Comparison of ENCODE assay signal across 23 mouse cellular contexts in the genomic region with DNA sequence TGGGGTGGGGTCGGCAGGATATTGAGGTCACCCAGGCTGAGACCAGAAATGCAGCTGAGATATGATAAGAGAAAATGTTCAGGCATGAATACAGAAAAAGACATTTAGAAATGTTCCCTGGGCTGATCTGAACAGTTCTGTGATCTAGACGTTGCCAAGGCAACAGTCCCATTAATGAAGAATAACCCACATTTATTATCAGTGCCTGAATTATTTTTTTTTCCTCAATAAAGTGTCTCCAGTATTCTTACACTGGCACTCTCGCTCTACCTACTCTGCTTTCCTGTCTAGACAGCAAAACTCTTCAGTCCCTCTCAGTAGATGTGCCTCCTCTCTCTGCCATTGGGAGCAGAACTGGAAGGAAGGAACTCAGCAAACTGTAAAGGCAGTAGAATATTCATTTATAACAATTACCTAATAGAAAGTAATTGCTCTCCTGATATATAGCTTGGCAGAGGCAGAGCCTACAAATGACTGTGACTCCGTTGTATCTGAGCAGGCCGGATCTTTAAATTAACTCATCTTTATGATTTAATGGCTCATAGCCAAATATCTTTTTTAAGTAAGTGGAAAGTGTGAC. TPM values are rescaled to one million over a fixed set of nuclear protein-coding genes. Genes with fewer than 3 reads are reported as not detected.
DNase-seq lines count a peak whose midpoint lies in the region; ATAC-seq and TF ChIP-seq lines count a peak whose summit lies in the region.
"Had no signal": no experiment of that assay in that cellular context is flagged by ENCODE, and none has a peak within 500 bp of the region (broad histone marks: within the 10 kb centered on the region; RNA-seq: fewer than 3 reads in every experiment).

No protein-coding gene starts in this region.

- 61% methylated on average over 5 of the region's 5 CpGs for WGBS in forebrain, embryonic 13.5 days
- WGBS in forebrain, embryonic 11.5 days: 87% methylated on average over 5 of the region's 5 CpGs
- 79% methylated on average over 5 of the region's 5 CpGs for WGBS in midbrain, embryonic 13.5 days
- 89% methylated on average over 5 of the region's 5 CpGs for WGBS in midbrain, embryonic 11.5 days
- WGBS in forebrain, postnatal 0 days: 34% methylated on average over 5 of the region's 5 CpGs
- WGBS in neural tube, embryonic 14.5 days: 55% methylated on average over 5 of the region's 5 CpGs

- no peaks in the 10 kb centered on the region for H3K27me3 ChIP-seq in forebrain, embryonic 13.5 days
- H3K27me3 ChIP-seq in forebrain, embryonic 11.5 days (ENCODE audit: control insufficient read depth, insufficient read depth, low read length): no peaks in the 10 kb centered on the region
- no peaks in the 10 kb centered on the region for H3K27me3 ChIP-seq in midbrain, embryonic 13.5 days
- no peaks in the 10 kb centered on the region for H3K27me3 ChIP-seq in midbrain, embryonic 11.5 days (ENCODE audit: control insufficient read depth, insufficient read depth, low read length)
- H3K27me3 ChIP-seq in forebrain, postnatal 0 days (ENCODE audit: insufficient read depth, low read length): no peaks in the 10 kb centered on the region
- no peaks in the 10 kb centered on the region for H3K27me3 ChIP-seq in neural tube, embryonic 14.5 days (ENCODE audit: control insufficient read depth, insufficient read depth, low read length)
- H3K27me3 ChIP-seq: liver, embryonic 12.5 days; stomach, embryonic 15.5 days had no signal

- no peaks in the 10 kb centered on the region for H3K9me3 ChIP-seq in forebrain, embryonic 13.5 days (replicated peaks)
- H3K9me3 ChIP-seq in forebrain, embryonic 11.5 days (ENCODE audit: control insufficient read depth, low read length): no peaks in the 10 kb centered on the region
- H3K9me3 ChIP-seq in midbrain, embryonic 13.5 days: no peaks in the 10 kb centered on the region
- H3K9me3 ChIP-seq in midbrain, embryonic 11.5 days (ENCODE audit: control insufficient read depth, low read length): no peaks in the 10 kb centered on the region
- H3K9me3 ChIP-seq in forebrain, postnatal 0 days (ENCODE audit: low read length): no peaks in the 10 kb centered on the region
- no peaks in the 10 kb centered on the region for H3K9me3 ChIP-seq in neural tube, embryonic 14.5 days (ENCODE audit: control insufficient read depth, low read length)
- H3K9me3 ChIP-seq: embryonic facial prominence, embryonic 10.5 days; limb, embryonic 13.5 days; liver, embryonic 12.5 days; stomach, embryonic 15.5 days had no signal

- no peak overlapping the region for H3K9ac ChIP-seq in forebrain, embryonic 13.5 days
- H3K9ac ChIP-seq in forebrain, embryonic 11.5 days (ENCODE audit: low read length): no peak overlapping the region
- no peak overlapping the region for H3K9ac ChIP-seq in midbrain, embryonic 13.5 days (replicated peaks)
- H3K9ac ChIP-seq in midbrain, embryonic 11.5 days (ENCODE audit: low read length): no peak overlapping the region
- no peak overlapping the region for H3K9ac ChIP-seq in forebrain, postnatal 0 days
- no peak overlapping the region for H3K9ac ChIP-seq in neural tube, embryonic 14.5 days (replicated peaks; ENCODE audit: low read depth, low read length)
- H3K9ac ChIP-seq: limb, embryonic 13.5 days; liver, embryonic 12.5 days; stomach, embryonic 15.5 days had no signal

- H3K4me2 ChIP-seq in forebrain, embryonic 13.5 days: no peak overlapping the region; the same call in 1 of the 2 replicates
- no peak overlapping the region for H3K4me2 ChIP-seq in forebrain, embryonic 11.5 days (ENCODE audit: low read depth, low read length, severe bottlenecking)
- no peak overlapping the region for H3K4me2 ChIP-seq in midbrain, embryonic 13.5 days (replicated peaks)
- H3K4me2 ChIP-seq in midbrain, embryonic 11.5 days: no peak overlapping the region
- peak overlapping the region; percentile 15; the same call in 1 of the 2 replicates for H3K4me2 ChIP-seq in forebrain, postnatal 0 days (ENCODE audit: low read depth)
- no peak overlapping the region for H3K4me2 ChIP-seq in neural tube, embryonic 14.5 days (ENCODE audit: low read depth, low read length)
- H3K4me2 ChIP-seq: limb, embryonic 13.5 days; liver, embryonic 12.5 days; stomach, embryonic 15.5 days had no signal

- H3K4me3 ChIP-seq in forebrain, embryonic 13.5 days: no peak overlapping the region
- no peak overlapping the region for H3K4me3 ChIP-seq in forebrain, embryonic 11.5 days (ENCODE audit: low read depth, low read length)
- H3K4me3 ChIP-seq in midbrain, embryonic 13.5 days (replicated peaks): no peak overlapping the region
- H3K4me3 ChIP-seq in midbrain, embryonic 11.5 days (ENCODE audit: low read depth, low read length): no peak overlapping the region
- no peak overlapping the region for H3K4me3 ChIP-seq in forebrain, postnatal 0 days (ENCODE audit: low read depth, low read length)
- H3K4me3 ChIP-seq in neural tube, embryonic 14.5 days (ENCODE audit: low read depth, low read length): no peak overlapping the region
- H3K4me3 ChIP-seq: embryonic facial prominence, embryonic 10.5 days; limb, embryonic 13.5 days; liver, embryonic 12.5 days; stomach, embryonic 15.5 days had no signal

- no peak for TF ChIP-seq CTCF in forebrain, postnatal 0 days (IDR thresholded peaks at IDR 0.05; ENCODE audit: low read depth)

- no peaks in the 10 kb centered on the region for H3K36me3 ChIP-seq in forebrain, embryonic 13.5 days (ENCODE audit: poor library complexity, severe bottlenecking)
- no peaks in the 10 kb centered on the region for H3K36me3 ChIP-seq in forebrain, embryonic 11.5 days (ENCODE audit: control insufficient read depth, insufficient read depth, low read length)
- H3K36me3 ChIP-seq in midbrain, embryonic 13.5 days: no peaks in the 10 kb centered on the region
- H3K36me3 ChIP-seq in midbrain, embryonic 11.5 days (ENCODE audit: control insufficient read depth, insufficient read depth, low read length): no peaks in the 10 kb centered on the region
- H3K36me3 ChIP-seq in forebrain, postnatal 0 days (ENCODE audit: insufficient read depth): no peaks in the 10 kb centered on the region
- no peaks in the 10 kb centered on the region for H3K36me3 ChIP-seq in neural tube, embryonic 14.5 days (ENCODE audit: control insufficient read depth, insufficient read depth, low read length)
- H3K36me3 ChIP-seq: embryonic facial prominence, embryonic 10.5 days; limb, embryonic 13.5 days; liver, embryonic 12.5 days; stomach, embryonic 15.5 days had no signal

- peak; percentile 44 for ATAC-seq in forebrain, embryonic 13.5 days
- no peak for ATAC-seq in forebrain, embryonic 11.5 days (replicated peaks; ENCODE audit: low FRiP score)
- ATAC-seq in midbrain, embryonic 13.5 days: no peak
- ATAC-seq in midbrain, embryonic 11.5 days (ENCODE audit: low FRiP score): no peak
- peak; percentile 81 for ATAC-seq in forebrain, postnatal 0 days
- ATAC-seq in neural tube, embryonic 14.5 days (ENCODE audit: low read depth): peak; percentile 72
- ATAC-seq: liver, embryonic 12.5 days had no signal

- H3K4me1 ChIP-seq in forebrain, embryonic 13.5 days: peaks cover 62% of the 10 kb centered on the region
- H3K4me1 ChIP-seq in forebrain, embryonic 11.5 days (replicated peaks; ENCODE audit: control insufficient read depth, insufficient read depth, low read length): peaks cover 4% of the 10 kb centered on the region; the same call in 1 of the 2 replicates
- H3K4me1 ChIP-seq in midbrain, embryonic 13.5 days (replicated peaks): peaks cover 26% of the 10 kb centered on the region
- H3K4me1 ChIP-seq in midbrain, embryonic 11.5 days (ENCODE audit: control insufficient read depth, insufficient read depth, low read length): peaks cover 13% of the 10 kb centered on the region
- H3K4me1 ChIP-seq in forebrain, postnatal 0 days (ENCODE audit: insufficient read depth): peaks cover 15% of the 10 kb centered on the region; the same call in 1 of the 2 replicates
- peaks cover 23% of the 10 kb centered on the region for H3K4me1 ChIP-seq in neural tube, embryonic 14.5 days (ENCODE audit: control insufficient read depth, insufficient read depth, low read length)
- H3K4me1 ChIP-seq: limb, embryonic 13.5 days; liver, embryonic 12.5 days; stomach, embryonic 15.5 days had no signal

- peak overlapping the region; percentile 66 for H3K27ac ChIP-seq in forebrain, embryonic 13.5 days
- H3K27ac ChIP-seq in forebrain, embryonic 11.5 days (ENCODE audit: low read depth, low read length): no peak overlapping the region
- H3K27ac ChIP-seq in midbrain, embryonic 13.5 days: peak overlapping the region; percentile 32; the same call in 1 of the 2 replicates
- H3K27ac ChIP-seq in midbrain, embryonic 11.5 days (ENCODE audit: low read depth, low read length): no peak overlapping the region
- peak overlapping the region; percentile 82 for H3K27ac ChIP-seq in forebrain, postnatal 0 days (ENCODE audit: low read depth, low read length)
- H3K27ac ChIP-seq in neural tube, embryonic 14.5 days (ENCODE audit: low read depth, low read length): no peak overlapping the region
- H3K27ac ChIP-seq: embryonic facial prominence, embryonic 10.5 days; limb, embryonic 13.5 days; liver, embryonic 12.5 days; stomach, embryonic 15.5 days had no signal

- DNase-seq in forebrain, embryonic 11.5 days (ENCODE audit: low spot score): no peak
- DNase-seq in midbrain, embryonic 11.5 days (ENCODE audit: low spot score, missing footprints): no peak
- peak; percentile 71 for DNase-seq in forebrain, postnatal 0 days
- no peak for DNase-seq in spleen, adult 18-20 months
- DNase-seq in cerebellum, adult 18-20 months: no peak
- DNase-seq: adrenal gland, postnatal 14 days; cerebellum, adult 11 months; cerebellum, postnatal 10 days; gastrocnemius, postnatal 25 days; kidney, adult 8-10 months; kidney, postnatal 14 days; lung, adult 18-20 months; lung, postnatal 10 days; retina, postnatal 1 day; right cerebral cortex, postnatal 4 days; thymus, postnatal 25 days had no signal

RNA-seq across cellular contexts. Expression of gene Cap2, which starts 47.0 kb away (rescaled TPM):
- polyA plus RNA-seq in forebrain, embryonic 13.5 days (2015; fragmentation: Nextera tagmentation; extraction: Ambion mirVana): 10.8 and 11.8 TPM in 2 replicates
- polyA plus RNA-seq in forebrain, embryonic 11.5 days (2014; fragmentation: Nextera tagmentation; extraction: Ambion mirVana): 6.4 and 8.3 TPM in 2 replicates
- polyA plus RNA-seq in midbrain, embryonic 13.5 days (2015; fragmentation: Nextera tagmentation; extraction: Ambion mirVana): 8.1 and 8.9 TPM in 2 replicates
- polyA plus RNA-seq in midbrain, embryonic 11.5 days (2014; fragmentation: Nextera tagmentation; extraction: Ambion mirVana): 9.9 and 11.4 TPM in 2 replicates
- 16.5 and 19.7 TPM in 2 replicates for total RNA-seq in forebrain, postnatal 0 days (2014; rRNA removed)
- polyA plus RNA-seq in forebrain, postnatal 0 days (2015; fragmentation: Nextera tagmentation; extraction: Ambion mirVana): 9.9 and 14.6 TPM in 2 replicates
- polyA plus RNA-seq in neural tube, embryonic 14.5 days (2014; fragmentation: Nextera tagmentation; extraction: Ambion mirVana): 5.7 TPM in 2 replicates

Comparison
In these comparisons a context has a peak if more than half of its experiments do, and no peak if none do; other contexts are left out.
1. ATAC-seq: peak in forebrain, embryonic 13.5 days (single experiment), forebrain, postnatal 0 days (single experiment) and neural tube, embryonic 14.5 days (single experiment); none in forebrain, embryonic 11.5 days (single experiment), midbrain, embryonic 13.5 days (single experiment) and midbrain, embryonic 11.5 days (single experiment).
2. H3K27ac ChIP-seq: peak in forebrain, embryonic 13.5 days (single experiment), midbrain, embryonic 13.5 days (single experiment) and forebrain, postnatal 0 days (single experiment); none in forebrain, embryonic 11.5 days (single experiment), midbrain, embryonic 11.5 days (single experiment) and neural tube, embryonic 14.5 days (single experiment).